Mouse (Mus musculus) adrenal gland, postnatal 25 days (tissue): ENCODE results near the gene Opcml. TPM values are rescaled to one million over a fixed set of nuclear protein-coding genes. Genes with fewer than 3 reads are reported as not detected.
A peak's percentile ranks its signal among the peaks of the same experiment; 100 is the strongest.

ENCODE experiments used
- DNase-seq: peaks from one replicate; pipeline ENCODE4 v3.0.0; 2021; ENCODE audit warnings: mixed read lengths
- total RNA-seq: library from RNA; stranded (reverse); gene quantifications from 2 replicates; pipeline ENCODE4 v1.2.3, GENCODE M21; 2021

Gene Opcml
- total RNA-seq, 1 experiment from 2014 or later = 1.1 TPM

DNA sequence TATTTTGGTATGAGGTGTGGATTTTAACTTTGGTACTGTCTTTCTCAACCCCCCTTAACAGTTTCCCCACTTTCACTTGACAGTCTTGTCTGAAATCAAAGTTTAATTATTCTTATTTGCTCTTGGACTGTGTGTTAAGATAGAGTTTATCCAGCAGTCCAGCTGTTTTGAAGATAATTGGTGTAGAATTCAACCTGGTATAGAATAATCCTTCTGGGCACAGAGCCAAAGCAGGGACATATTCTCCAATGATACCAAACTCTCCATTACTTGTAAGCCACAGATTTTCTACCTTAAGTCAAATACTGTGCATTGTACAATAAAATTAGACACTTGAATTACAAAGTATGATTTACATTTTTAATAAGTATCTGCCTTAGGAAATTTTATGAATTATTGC is 852.2 kb downstream of the Opcml start:
- DNase-seq = no peak

DNA sequence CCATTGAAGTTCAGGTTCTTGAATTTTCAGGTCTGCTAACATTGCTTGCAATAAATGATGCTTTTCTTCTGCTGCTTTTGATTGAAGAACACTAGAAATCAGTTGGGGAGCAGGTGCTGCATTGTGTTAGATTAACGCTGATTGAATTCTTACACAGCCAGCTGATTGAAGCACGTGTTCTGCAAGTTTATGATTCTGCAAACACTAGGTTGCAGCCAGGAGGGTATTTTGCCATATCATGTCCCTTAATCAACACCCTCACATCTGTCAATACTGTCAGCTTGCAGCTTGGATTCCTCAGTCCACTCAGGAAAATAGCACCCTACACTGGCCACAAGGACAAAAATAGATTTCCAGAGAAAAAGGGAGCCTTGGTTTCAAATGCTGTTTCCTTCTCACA is 853.5 kb downstream of the Opcml start:
- DNase-seq = no peak

DNA sequence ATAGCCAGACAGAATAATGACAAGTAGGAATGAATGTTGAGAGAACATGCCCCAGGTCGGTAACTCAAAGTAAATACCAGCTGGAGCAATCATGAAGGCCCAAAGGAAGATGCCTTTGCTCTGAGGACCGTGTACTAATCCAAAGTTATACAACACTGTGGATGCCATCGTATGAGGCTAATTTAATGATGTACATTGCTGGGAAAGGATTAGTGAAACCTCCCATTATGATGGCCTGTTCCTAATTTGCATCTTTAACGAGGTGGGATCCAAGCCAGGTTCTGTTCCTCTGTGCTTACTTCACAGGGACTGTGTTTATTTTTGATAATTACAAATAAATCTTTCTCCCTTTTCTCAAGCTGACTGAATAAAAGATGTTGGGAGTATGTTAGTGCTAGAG is 859.5 kb downstream of the Opcml start:
- DNase-seq = no peak

DNA sequence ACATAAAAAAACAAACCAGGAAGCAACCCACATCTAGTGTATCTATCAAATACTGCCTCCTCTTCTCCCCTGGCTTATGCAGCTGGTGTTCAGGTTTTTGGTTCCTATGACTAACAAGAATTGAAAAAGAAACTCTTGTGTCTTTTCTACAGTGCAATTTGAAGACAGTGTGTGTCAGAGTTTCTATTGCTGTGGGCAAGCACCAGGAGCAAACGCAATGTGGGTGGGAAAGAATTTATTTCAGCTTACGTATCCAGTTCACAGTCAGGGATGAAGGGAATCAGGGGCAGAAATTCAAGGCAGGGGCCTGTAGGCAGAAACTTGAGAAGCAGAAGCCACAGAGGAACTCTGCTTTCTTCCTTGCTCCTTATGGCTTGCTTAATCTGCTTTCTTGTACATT is 869.4 kb downstream of the Opcml start:
- no peak for DNase-seq

DNA sequence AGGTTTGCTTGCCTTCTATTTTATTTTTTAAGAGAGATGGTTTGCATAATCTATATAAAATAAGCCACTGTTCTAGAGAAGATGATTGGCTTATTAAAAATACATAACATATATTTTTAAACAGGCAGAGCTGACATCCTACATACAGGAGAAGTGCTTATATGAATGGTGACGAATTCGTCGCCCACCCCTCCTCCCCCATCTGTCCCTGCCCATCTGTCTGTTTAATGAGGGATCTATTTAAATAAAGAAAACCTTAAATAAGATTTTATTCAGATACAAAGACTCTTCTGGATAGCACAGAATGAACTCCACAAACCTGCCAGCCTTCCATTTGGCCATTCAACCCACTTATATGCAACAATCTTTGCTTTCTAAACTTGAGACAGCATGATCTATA is 872.3 kb downstream of the Opcml start:
- no peak for DNase-seq

GRCm38 (mm10) chr9:28680309-28680708 is 889.7 kb downstream of the Opcml start:
- DNase-seq = no peak

GRCm38 (mm10) chr9:28681252-28682037 is 890.9 kb downstream of the Opcml start:
- no peak for DNase-seq

- no peak for DNase-seq
Observed at GRCm38 (mm10) chr9:28683951-28684470, 893.4 kb downstream of the Opcml start.

DNA sequence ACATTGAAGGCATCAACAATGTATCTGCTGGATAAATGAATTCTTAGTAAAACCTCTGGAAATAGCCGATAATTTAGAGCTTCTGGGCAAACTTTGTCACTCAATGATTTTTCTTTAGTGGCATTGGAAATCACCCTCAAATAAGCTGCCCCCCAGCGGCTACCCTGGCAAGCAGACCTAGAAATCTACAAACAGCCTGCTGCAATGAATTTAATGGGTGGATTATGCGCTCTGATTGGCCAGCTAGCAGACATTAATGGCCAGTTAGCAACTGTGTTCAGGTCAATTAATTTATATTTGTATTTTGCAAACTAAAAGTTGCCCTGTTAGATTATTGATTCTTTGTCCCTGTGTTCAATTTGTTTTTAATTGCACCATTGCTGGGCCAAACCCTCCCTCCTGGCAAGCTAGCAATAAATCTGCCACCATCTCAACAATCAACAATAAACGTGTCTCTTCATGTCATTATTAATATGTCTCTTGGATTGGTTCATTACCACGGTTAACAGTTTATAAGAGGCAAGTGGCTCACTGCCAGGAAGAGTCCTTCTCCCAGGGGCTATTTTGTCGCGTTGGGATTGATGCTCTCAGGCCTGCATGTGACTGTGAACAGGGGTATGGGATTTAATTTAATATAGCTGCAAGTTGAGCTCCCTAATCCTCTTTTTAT is 896.5 kb downstream of the Opcml start:
- no peak for DNase-seq

GRCm38 (mm10) chr9:28690134-28690533 is 899.6 kb downstream of the Opcml start:
- peak; percentile 4 for DNase-seq

- no peak for DNase-seq
Observed at GRCm38 (mm10) chr9:28705796-28706195, 915.2 kb downstream of the Opcml start.

DNA sequence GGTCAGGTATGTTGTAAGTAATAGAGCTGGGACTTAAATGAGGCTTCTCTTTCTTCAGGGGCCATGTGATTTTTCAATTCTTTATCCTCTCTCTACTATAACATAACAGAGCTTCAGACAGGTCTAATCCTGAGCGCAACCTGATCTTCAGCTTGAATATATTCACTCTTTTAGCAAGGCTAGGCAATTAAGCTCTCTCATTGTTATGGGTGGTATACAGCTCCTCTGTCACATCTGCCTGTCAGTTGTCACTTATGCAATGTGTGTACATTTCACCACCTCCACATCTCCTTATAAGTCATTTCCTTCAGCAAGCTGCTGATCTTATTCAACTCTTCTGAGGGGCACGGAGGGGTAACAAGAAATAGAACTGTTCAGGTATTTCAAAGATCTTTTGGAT is 924.0 kb downstream of the Opcml start:
- no peak for DNase-seq

- no peak for DNase-seq
Observed at GRCm38 (mm10) chr9:28720186-28720585, 929.6 kb downstream of the Opcml start.

GRCm38 (mm10) chr9:28731811-28732602 is 941.4 kb downstream of the Opcml start:
- no peak for DNase-seq

DNA sequence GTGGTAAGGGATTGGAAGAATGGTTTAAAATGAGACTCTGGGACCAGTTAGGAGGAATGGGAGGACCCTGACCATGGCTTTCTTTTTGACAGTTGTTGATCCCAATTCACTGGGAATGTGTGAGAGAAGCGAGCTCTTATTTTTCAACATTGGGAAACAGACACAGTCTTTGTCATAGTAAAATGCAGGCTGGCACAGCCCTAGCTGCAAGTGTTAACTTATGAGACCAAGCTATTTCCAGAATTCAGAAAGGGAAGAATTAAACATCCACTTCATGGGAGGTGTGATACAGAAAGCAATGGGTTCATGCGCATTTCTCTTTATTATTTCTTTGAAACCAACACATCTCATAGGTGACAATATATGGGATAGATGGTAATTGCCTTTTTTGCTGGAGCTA is 947.4 kb downstream of the Opcml start:
- no peak for DNase-seq

GRCm38 (mm10) chr9:28738451-28738860 is 947.9 kb downstream of the Opcml start:
- DNase-seq = no peak

DNA sequence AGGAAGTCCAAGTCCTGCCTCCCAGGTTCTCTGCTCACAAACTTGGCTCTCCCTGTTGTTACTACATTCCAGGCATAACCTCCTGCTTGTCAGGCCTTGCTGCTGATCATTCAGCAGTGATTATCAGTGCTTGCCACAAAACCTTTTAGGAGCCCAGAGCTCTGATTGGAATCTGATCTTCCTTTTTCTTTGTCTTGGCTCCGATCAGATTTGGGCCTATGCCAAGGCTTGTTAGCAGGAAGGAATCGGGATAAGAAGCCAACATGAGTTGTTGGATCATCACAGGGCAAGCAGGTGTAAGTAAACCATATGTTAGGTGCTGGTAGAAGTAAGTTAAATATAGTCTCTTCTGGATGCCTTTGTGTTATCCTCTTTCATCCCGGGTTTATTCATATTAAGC is 954.2 kb downstream of the Opcml start:
- no peak for DNase-seq

GRCm38 (mm10) chr9:28748902-28749301 is 958.3 kb downstream of the Opcml start:
- peak; percentile 4 for DNase-seq

DNA sequence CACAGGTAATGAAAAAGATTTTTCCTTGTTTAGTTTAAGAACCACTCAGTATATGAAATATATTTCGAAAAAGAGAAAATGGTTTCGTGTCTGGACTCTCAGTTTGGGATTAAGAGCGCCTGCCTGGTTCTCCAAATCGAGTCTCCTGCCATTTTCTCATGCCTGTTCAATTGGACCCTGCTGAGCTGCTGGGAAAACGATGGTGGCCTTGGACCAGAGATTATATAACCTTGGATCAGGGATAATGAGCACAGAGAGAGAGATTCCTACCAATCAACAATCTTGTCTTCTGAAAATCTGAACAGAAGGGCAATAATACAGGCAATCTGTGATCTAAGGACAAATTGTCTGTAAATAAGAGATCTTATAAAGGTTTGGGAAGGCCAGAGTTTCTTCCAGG is 962.3 kb downstream of the Opcml start:
- no peak for DNase-seq

- DNase-seq = no peak
Observed at GRCm38 (mm10) chr9:28756841-28757451, 966.4 kb downstream of the Opcml start.

GRCm38 (mm10) chr9:28761460-28761859 is 970.9 kb downstream of the Opcml start:
- no peak for DNase-seq

DNA sequence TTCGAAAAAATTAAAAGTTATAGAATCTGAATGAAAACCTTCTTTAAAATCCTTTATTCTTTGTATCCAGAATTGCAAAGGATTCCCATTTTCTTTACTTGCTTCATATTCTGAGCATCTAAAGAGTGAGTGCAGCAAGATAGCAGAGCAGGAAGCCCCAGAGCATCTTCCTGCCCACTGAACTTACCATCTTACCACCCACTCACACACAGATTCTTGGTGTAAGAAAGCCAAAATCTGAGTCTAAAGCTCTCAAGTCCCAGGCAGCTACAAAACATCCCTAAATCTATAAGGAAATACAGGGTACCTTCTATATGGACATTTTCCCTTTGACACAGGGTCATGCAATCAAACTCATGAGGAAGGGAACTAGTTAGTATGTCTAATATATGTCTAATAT is 973.6 kb downstream of the Opcml start:
- no peak for DNase-seq
